Mouse (Mus musculus) adrenal gland, adult 10 weeks (tissue): ENCODE measurements around the gene Tigd4. TPM values are rescaled to one million over a fixed set of nuclear protein-coding genes. Genes with fewer than 3 reads are reported as not detected.

ENCODE experiments used
- polyA plus RNA-seq: library from polyadenylated mRNA; stranded (reverse); fragments of 350-450 nt; fragmentation: Illumina TruSeq; extraction: RNeasy Lipid Tissue Mini Kit (QIAGEN cat#74804); gene quantifications from one replicate; pipeline ENCODE4 v1.2.3, GENCODE M21; 2014; ENCODE audit warnings: low read depth, low replicate concordance

The Tigd4 gene
- not detected for polyA plus RNA-seq

DNA sequence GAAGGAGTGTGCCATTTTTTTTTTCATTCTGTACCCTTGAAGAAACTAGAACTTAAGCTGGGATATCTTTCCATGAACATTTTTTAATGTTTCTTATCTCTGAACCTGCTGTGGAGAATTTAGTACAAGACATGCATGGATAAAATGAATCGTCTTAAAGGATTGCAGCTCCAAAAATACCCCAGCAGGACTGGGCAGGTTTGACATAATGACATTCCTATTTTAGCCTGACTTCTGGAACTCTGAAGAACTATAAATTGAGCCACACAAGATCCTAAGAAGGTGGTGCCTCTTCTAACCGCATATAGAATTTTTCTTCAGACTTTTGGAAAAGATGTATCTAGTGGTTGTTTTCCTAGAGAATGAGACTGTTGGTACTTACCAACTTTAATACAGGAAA, at the start of gene Tigd4:
Tigd4 (plus strand) TSS at position 301 of the 400 bp plus-strand sequence.

DNA sequence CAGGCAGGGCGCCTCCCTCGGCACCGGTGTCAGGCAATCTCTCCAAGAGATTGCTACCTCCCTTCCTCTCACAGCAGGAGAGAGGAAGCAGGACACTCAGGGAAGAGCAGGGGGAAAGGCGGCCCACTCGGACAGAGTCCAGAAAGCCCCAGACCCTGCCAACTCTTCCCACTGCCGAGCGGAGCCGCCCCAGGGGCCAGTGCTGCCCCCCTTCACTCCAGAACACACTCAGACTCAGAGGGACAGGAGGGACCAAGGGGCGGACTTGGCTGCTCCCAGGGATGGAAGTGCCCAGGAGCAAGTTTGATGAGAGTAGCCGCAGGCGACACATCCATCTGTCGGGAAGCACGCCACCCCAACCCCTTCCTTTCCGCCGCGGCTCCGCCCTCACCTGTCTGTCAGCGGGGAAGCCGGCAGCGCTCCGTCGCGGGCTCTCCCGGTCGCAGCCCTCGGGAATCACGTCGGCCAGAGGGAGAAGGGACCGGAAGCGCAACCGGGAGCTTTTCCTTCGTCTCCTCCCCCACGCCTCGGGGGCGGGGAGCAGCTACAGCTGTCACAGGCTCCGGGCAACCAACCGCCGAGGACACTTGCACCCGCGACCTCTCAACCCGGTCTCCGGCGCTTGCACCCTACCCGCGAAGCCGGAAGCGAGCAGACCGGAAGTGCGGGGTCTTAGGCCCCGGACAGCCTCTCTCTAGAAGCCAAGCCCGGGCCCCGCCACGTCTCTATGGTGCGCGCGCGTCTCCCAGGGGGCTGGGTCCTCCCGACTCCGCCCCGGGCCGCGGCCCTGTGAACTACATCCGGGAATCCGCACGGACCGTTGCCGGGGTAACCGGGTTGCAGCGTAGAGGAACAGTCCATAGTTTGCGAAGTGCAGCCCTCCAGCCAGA, 11.1 kb upstream of the Tigd4 start, which contains the start of gene Arfip1:
Arfip1 (minus strand) TSS at position 603 of the 890 bp plus-strand sequence.

Other genes with a start within 250 kb of the Tigd4 start
- 1.5 TPM for gene Fhdc1, start 113.1 kb upstream of the Tigd4 start, polyA plus RNA-seq
- 170 TPM for gene Arfip1, start 10.9 kb upstream of the Tigd4 start, polyA plus RNA-seq
- gene Tmem154, start 72.6 kb downstream of the Tigd4 start, polyA plus RNA-seq, result 6.4 TPM
- 28.8 TPM for gene Fbxw7, start 221.7 kb downstream of the Tigd4 start, polyA plus RNA-seq